Mouse (Mus musculus) lung, postnatal 0 days (tissue): ENCODE measurements around the gene Aurkb.

ENCODE experiments used
- CTCF ChIP-seq: IDR thresholded peaks from 2 replicates; pipeline ENCODE4 v1.5.1; 2016; ENCODE audit warnings: antibody characterized with exemption, mild to moderate bottlenecking
- EP300 ChIP-seq: IDR thresholded peaks from 2 replicates; pipeline ENCODE4 v1.6.1; 2016; ENCODE audit warnings: antibody characterized with exemption, mild to moderate bottlenecking, control low read depth

- TF ChIP-seq CTCF, result no peak
- no peak for TF ChIP-seq EP300
Measured at GRCm38 (mm10) chr11:69038173-69038572, 7.3 kb upstream of the Aurkb start.
